Mouse (Mus musculus): ENCODE results near the gene Slc44a5. TPM values are rescaled to one million over a fixed set of nuclear protein-coding genes. Genes with fewer than 3 reads are reported as not detected.

Slc44a5 gene
- polyA plus RNA-seq (2015; fragmentation: Nextera tagmentation; extraction: Ambion mirVana), result 0.50 and 0.58 TPM in 2 replicates

GRCm38 (mm10) chr3:153973171-153973948 is at the start of gene Slc44a5:
TSS of gene Slc44a5 (plus strand) at chr3:153973436.
- peak within 1 kb of the TSS; percentile 58 for H3K4me3 ChIP-seq (replicated peaks)
- WGBS, result under 1% methylated on average over 61 of the region's 66 CpGs
- H3K9me3 ChIP-seq (replicated peaks), result no peaks in the 10 kb centered on the region
- peak within 1 kb of the TSS; percentile 49 for H3K9ac ChIP-seq
- peak; percentile 87 for ATAC-seq (replicated peaks; ENCODE audit: low FRiP score)
- no peaks in the 10 kb centered on the region for H3K36me3 ChIP-seq
- H3K4me1 ChIP-seq, result peaks cover 25% of the 10 kb centered on the region
- H3K27ac ChIP-seq, result no peak within 1 kb of the TSS
- peak within 1 kb of the TSS; percentile 99 for H3K4me2 ChIP-seq
- peaks cover 54% of the 10 kb centered on the region for H3K27me3 ChIP-seq

GRCm38 (mm10) chr3:153926333-153926732 is 46.9 kb upstream of the Slc44a5 start:
- Histone ChIP-seq H3K4me3 (replicated peaks) (no peak overlapping the region), H3K9me3 (replicated peaks) (no peaks in the 10 kb centered on the region), H3K9ac (no peak overlapping the region), H3K4me2 (no peak overlapping the region), H3K4me1 (no peaks in the 10 kb centered on the region), H3K27me3 (no peaks in the 10 kb centered on the region), H3K36me3 (peaks cover 75% of the 10 kb centered on the region), H3K27ac (no peak overlapping the region)
- 92% methylated on average over 7 of the region's 7 CpGs for WGBS
- ATAC-seq (replicated peaks; ENCODE audit: low FRiP score), result no peak

- ATAC-seq (replicated peaks; ENCODE audit: low FRiP score), result no peak
- H3K36me3 ChIP-seq, result peaks cover 81% of the 10 kb centered on the region
- no peak overlapping the region for H3K27ac ChIP-seq
- no peak overlapping the region for H3K4me2 ChIP-seq
- no peak overlapping the region for H3K9ac ChIP-seq
- 91% methylated on average over 11 of the region's 11 CpGs for WGBS
- H3K4me1 ChIP-seq, result no peaks in the 10 kb centered on the region
- H3K9me3 ChIP-seq (replicated peaks), result no peaks in the 10 kb centered on the region
- H3K27me3 ChIP-seq, result no peaks in the 10 kb centered on the region
- no peak overlapping the region for H3K4me3 ChIP-seq (replicated peaks)
Measured at GRCm38 (mm10) chr3:153929526-153929925, 43.7 kb upstream of the Slc44a5 start.

- no peak for ATAC-seq (replicated peaks; ENCODE audit: low FRiP score)
- Histone ChIP-seq H3K9ac (no peak overlapping the region), H3K4me3 (replicated peaks) (no peak overlapping the region), H3K27ac (no peak overlapping the region), H3K9me3 (replicated peaks) (no peaks in the 10 kb centered on the region), H3K36me3 (peaks cover 89% of the 10 kb centered on the region), H3K4me2 (no peak overlapping the region), H3K27me3 (no peaks in the 10 kb centered on the region), H3K4me1 (no peaks in the 10 kb centered on the region; the same call in 1 of the 2 replicates)
- WGBS, result 92% methylated on average over 5 of the region's 5 CpGs
Measured at GRCm38 (mm10) chr3:153932461-153932860, 40.8 kb upstream of the Slc44a5 start.

- WGBS, result 82% methylated on average over 9 of the region's 9 CpGs
Measured at GRCm38 (mm10) chr3:153935878-153936277, 37.4 kb upstream of the Slc44a5 start.

GRCm38 (mm10) chr3:153937116-153937810 is 36.0 kb upstream of the Slc44a5 start:
- no peaks in the 10 kb centered on the region for H3K9me3 ChIP-seq (replicated peaks)
- no peak overlapping the region for H3K27ac ChIP-seq
- WGBS, result 84% methylated on average over 17 of the region's 17 CpGs

More at GRCm38 (mm10) chr3:153935878-153936277, 37.4 kb upstream of the Slc44a5 start:
- Histone ChIP-seq H3K27ac (no peak overlapping the region), H3K4me1 (peaks cover 2% of the 10 kb centered on the region; the same call in 1 of the 2 replicates), H3K27me3 (no peaks in the 10 kb centered on the region), H3K9me3 (replicated peaks) (no peaks in the 10 kb centered on the region), H3K9ac (no peak overlapping the region), H3K4me3 (replicated peaks) (no peak overlapping the region), H3K4me2 (no peak overlapping the region), H3K36me3 (peaks cover 93% of the 10 kb centered on the region)
- ATAC-seq (replicated peaks; ENCODE audit: low FRiP score), result no peak

GRCm38 (mm10) chr3:153940021-153940420 is 33.2 kb upstream of the Slc44a5 start:
- Histone ChIP-seq H3K27me3 (no peaks in the 10 kb centered on the region), H3K9ac (no peak overlapping the region), H3K4me2 (no peak overlapping the region), H3K9me3 (replicated peaks) (no peaks in the 10 kb centered on the region), H3K36me3 (peaks cover 64% of the 10 kb centered on the region), H3K4me3 (replicated peaks) (no peak overlapping the region), H3K27ac (no peak overlapping the region), H3K4me1 (peaks cover 17% of the 10 kb centered on the region)
- ATAC-seq (replicated peaks; ENCODE audit: low FRiP score), result no peak
- WGBS, result 94% methylated on average over 8 of the region's 8 CpGs

More at GRCm38 (mm10) chr3:153937116-153937810, 36.0 kb upstream of the Slc44a5 start:
- Histone ChIP-seq H3K4me3 (replicated peaks) (no peak overlapping the region), H3K4me1 (peaks cover 2% of the 10 kb centered on the region; the same call in 1 of the 2 replicates), H3K27me3 (no peaks in the 10 kb centered on the region), H3K36me3 (peaks cover 90% of the 10 kb centered on the region), H3K4me2 (no peak overlapping the region), H3K9ac (no peak overlapping the region)
- ATAC-seq (replicated peaks; ENCODE audit: low FRiP score), result no peak

GRCm38 (mm10) chr3:153940486-153940885 is 32.8 kb upstream of the Slc44a5 start:
- Histone ChIP-seq H3K4me1 (peaks cover 20% of the 10 kb centered on the region), H3K4me3 (replicated peaks) (no peak overlapping the region), H3K4me2 (no peak overlapping the region), H3K27ac (no peak overlapping the region), H3K36me3 (peaks cover 59% of the 10 kb centered on the region), H3K27me3 (no peaks in the 10 kb centered on the region), H3K9ac (no peak overlapping the region), H3K9me3 (replicated peaks) (no peaks in the 10 kb centered on the region)
- WGBS, result 94% methylated on average over 9 of the region's 9 CpGs
- no peak for ATAC-seq (replicated peaks; ENCODE audit: low FRiP score)

- Histone ChIP-seq H3K36me3 (peaks cover 50% of the 10 kb centered on the region), H3K4me3 (replicated peaks) (no peak overlapping the region), H3K4me1 (peaks cover 20% of the 10 kb centered on the region), H3K9ac (no peak overlapping the region), H3K4me2 (no peak overlapping the region), H3K9me3 (replicated peaks) (no peaks in the 10 kb centered on the region), H3K27me3 (no peaks in the 10 kb centered on the region), H3K27ac (no peak overlapping the region)
- 90% methylated on average over 13 of the region's 13 CpGs for WGBS
- no peak for ATAC-seq (replicated peaks; ENCODE audit: low FRiP score)
Measured at GRCm38 (mm10) chr3:153941613-153942012, 31.6 kb upstream of the Slc44a5 start.

- H3K36me3 ChIP-seq, result peaks cover 34% of the 10 kb centered on the region
- no peak for ATAC-seq (replicated peaks; ENCODE audit: low FRiP score)
- H3K27me3 ChIP-seq, result no peaks in the 10 kb centered on the region
- peaks cover 18% of the 10 kb centered on the region for H3K4me1 ChIP-seq
- H3K4me2 ChIP-seq, result peak overlapping the region; percentile 74
- 26% methylated on average over 12 of the region's 12 CpGs for WGBS
- H3K4me3 ChIP-seq (replicated peaks), result peak overlapping the region; percentile 90
- H3K27ac ChIP-seq, result peak overlapping the region; percentile 92
- H3K9me3 ChIP-seq (replicated peaks), result no peaks in the 10 kb centered on the region
- peak overlapping the region; percentile 79 for H3K9ac ChIP-seq
Measured at GRCm38 (mm10) chr3:153943003-153943640, 30.1 kb upstream of the Slc44a5 start.

- Histone ChIP-seq H3K9ac (peak overlapping the region; percentile 79), H3K4me3 (replicated peaks) (peak overlapping the region; percentile 90), H3K27ac (peak overlapping the region; percentile 92), H3K4me2 (peak overlapping the region; percentile 74), H3K4me1 (peaks cover 18% of the 10 kb centered on the region), H3K27me3 (no peaks in the 10 kb centered on the region), H3K36me3 (peaks cover 27% of the 10 kb centered on the region), H3K9me3 (replicated peaks) (no peaks in the 10 kb centered on the region)
- WGBS, result under 1% methylated on average over 19 of the region's 19 CpGs
- ATAC-seq (replicated peaks; ENCODE audit: low FRiP score), result peak; percentile 75
Measured at GRCm38 (mm10) chr3:153943901-153944334, 29.3 kb upstream of the Slc44a5 start.
